Mouse (Mus musculus) gonadal fat pad, adult 2 months (tissue): Measurements from ENCODE around the gene Prkacb. TPM values are rescaled to one million over a fixed set of nuclear protein-coding genes. Genes with fewer than 3 reads are reported as not detected.

Source experiments
- DNase-seq: peaks from one replicate; pipeline ENCODE4 v3.0.0-alpha.2; 2012; ENCODE audit warnings: low read depth
- polyA plus RNA-seq: library from polyadenylated mRNA; depleted of rRNA; stranded (reverse); fragments of >200 nt; gene quantifications from 2 replicates; pipeline ENCODE4 v1.2.3, GENCODE M21; 2012; rRNA removed

Gene Prkacb
- polyA plus RNA-seq, result 33.7 and 47.9 TPM in 2 replicates

DNA sequence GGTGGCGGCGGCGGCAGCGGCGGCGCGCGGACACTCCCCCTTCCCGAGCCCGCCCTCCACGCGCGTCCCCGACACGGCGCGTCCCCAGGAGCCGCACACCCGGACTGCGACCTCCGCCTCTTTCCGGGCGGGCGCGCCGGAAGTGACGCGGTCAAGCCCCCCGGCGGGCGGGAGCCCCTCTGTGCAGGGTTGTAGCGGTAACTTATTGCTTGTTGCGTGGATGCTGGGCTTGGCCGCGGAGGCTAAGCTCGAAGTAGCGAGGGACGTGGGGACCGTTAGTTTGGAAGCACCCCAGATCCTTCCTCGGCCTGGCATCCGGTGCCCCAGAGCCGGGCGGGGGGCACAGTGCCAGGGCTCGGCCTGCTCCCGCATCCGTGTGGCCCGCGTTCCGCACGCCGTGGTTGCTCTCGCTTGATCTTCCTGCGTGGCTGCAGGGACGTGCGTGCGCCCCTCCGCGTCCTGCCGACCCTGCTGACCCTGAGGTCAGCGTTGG is at the start of gene Prkacb:
Prkacb (minus strand) TSS at position 90 of the 493 bp plus-strand sequence.
- DNase-seq, result no peak

DNA sequence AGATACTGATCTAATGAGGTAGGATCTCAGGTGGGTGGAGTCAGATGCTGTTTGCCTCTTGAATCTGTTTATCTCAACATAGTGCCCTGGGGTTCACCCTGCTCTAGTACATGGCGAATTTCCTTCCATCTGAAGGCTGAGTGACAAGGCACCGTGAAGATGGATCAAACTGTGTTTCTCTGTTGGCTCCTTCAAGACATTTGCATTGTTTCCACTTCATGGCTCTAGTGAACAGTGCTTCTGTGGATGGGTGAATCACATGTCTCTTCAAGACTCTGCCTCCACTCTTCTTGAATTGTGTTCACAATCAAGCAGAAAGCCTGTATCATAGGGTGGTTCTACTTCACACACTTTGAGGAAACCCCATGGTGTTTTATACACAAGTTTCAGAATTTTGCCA is 47.5 kb upstream of the Prkacb start:
- no peak for DNase-seq

DNA sequence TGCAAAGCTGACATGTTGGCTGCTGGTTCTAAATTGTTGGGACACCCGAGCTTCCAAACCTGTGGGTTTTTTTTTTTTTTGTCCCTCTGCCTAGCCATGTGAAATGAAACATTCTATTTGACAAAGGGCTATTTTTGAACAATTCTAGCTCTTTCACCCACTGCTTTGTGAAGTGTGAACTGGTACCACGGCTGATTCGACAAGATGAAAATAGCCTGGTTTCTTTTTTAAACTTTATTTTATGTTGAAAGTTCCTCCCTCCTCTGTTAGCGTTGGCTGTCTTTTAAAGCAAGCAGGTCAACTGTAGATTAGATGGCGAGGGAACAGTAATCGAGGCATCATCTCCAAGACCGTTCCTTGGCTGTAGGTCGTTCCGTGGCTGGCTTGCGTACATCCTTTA is 44.6 kb upstream of the Prkacb start:
- DNase-seq, result no peak

DNA sequence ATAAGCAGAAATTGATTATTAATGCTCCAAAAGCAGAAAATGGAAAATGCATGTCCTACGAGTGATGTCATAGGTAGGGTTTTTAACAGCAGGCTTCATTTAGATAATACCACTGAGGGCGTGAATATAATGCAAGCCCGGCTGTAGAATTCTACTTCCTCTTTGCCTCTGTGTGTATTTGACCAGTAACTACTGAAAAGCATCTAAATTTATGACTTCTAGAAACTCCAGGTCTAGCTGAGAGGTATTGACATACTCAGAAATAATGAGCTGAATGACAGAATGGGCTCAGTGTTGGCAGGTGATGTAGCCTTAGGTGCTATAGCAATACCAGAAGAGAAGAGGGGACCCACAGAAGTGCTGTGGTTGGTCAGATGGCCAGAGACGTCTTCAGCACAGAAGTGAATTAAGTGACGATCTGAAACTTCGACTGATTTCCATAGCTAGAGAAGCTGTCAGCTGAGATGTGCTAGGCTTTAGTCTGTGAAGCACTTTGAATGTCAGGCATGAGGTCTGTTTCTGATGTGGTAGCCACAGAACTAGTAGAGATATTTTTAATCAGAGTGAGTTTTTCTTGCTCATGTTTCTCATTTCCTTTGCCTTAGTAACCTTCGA is 41.8 kb upstream of the Prkacb start:
- no peak for DNase-seq

DNA sequence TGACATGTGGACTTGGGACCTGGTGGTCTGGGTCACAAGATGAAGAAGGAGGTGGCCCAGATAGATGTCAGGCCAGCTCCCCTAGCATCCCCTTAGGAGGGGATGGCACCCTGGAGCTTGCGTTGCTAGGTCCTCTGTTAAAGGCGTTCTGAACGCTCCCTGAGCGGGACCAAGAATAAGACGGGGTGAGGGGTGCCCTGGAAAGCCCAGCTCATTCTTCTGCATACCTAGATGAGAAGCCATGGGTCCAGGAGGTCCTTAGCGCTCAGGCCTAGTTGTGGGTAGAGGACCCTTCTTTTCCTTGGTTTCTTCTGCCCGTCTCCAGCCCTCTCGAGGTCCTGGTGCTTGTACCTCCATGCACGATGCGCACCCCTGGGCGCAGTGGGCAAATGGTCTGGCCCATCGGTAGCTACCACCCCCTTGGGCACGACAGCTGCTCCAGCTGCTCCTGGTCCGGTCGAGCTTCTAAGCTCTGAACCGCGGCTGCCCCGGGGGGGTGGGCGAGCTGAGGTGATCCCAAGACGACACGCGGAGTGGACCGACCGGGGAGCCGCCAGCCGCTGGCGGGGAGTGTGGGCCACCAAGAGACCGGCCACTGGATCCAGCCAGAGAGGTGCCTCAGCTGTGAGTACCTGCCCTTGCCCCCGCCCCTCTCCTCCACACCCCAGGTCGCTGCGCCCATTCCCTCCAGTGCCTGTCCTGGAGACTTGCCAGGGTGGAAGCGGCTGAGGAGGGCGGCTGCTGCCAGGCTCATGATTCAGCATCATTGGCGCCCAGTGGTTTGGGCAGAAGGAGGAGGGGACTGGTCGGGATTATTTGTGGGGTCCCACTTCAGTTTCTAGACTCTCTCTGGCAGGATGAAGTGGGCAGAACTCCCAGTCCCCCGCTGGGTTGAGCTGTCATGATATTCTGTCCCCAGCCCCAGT is 39.4 kb upstream of the Prkacb start, which contains the start of gene Ttll7:
Ttll7 (plus strand) TSS at position 402 of the 926 bp plus-strand sequence.
- DNase-seq, result no peak

DNA sequence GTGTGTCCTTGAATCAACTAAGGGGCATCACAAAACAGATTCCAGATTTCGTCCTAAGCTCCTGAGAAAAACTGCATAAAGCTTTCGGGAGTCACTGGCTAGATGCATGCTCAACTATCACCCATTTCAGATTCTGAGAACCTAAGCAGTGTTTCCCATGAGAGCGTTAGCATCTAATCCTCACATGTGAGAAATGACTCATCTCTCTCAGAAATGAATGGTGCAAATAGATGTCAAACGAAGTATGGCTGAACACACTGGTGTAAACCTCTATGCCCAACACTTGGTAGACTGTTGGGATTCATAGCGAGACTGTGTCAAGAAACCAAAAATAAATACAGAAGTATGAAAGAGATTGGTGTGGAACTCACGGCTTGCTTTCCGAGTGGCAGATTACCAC is 36.6 kb upstream of the Prkacb start:
- DNase-seq, result no peak

DNA sequence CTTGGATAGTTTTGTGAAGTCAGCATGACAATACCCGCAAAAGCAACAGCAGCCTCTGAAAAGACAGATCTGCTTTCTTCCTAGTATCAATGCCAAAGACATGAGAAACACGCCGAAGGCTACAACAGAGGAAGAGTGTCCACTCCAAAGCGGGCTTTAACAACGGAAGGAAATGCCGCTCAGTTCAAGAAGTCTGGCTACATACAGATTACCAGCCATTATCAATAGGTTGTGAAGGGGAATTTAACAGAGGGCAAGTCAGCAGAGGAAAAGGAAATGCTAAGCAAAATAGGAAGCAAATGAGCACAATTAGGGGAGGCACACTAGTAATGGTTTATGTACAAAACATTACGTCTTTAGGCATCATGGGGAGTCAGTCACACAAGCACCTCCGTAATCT is 35.3 kb upstream of the Prkacb start:
- DNase-seq, result no peak

DNA sequence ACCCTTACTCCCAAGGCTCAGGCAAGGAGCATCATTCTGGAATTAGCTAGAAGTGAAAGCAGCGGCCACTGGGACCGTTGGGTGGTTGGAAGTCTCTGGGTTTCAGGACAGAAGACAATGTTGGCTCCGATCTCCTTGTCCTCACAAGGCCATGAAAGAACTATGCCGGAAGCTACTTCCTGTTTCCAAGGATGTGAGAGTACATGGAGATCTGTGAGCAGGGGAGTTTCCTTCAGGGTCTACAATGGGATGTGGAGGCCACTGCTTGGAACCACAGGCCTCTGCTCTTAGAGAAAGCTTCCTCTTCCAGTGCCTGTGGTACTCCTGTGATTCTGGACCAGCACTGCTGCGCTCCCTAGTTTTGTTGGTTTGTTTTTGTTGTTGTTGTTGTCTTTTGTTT is 33.4 kb upstream of the Prkacb start:
- DNase-seq, result no peak

DNA sequence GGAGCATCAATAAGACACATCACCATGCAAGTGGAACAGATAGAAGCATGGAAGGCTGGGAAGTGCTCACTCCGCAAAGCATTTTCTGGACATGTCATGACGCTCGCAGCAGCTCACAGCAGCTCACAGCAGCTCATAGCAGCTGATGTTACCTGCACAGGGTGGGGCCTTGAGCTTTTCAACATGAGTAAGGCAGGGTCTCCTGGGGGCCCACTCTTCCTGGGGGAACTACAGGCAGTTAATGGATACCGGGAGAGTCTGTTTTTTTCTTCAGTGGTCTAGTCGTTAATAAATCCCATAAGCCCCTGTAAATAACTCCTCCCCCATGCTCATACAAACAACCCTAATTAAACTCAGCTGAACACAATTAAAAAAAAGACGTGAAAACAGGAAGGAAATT is 30.7 kb upstream of the Prkacb start:
- no peak for DNase-seq

DNA sequence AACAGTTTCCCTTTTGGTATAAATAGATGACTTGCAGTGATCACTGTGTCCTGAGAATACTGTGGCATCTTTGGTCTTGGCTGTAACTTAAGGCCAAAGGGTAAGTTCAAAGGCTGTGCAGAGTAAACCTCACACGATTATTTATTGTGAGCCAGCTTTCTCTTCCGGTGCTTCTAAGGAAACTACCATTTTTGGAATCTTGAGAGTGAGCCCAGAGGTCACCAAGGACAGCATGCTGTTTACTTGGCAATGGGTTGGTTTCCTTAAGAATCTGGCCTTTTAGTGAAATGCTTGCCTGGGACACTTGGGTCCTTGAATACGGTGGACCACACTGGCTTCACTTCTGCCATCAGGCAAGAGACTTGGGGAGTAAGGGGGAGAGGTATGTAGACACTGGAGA is 30.0 kb upstream of the Prkacb start:
- no peak for DNase-seq

DNA sequence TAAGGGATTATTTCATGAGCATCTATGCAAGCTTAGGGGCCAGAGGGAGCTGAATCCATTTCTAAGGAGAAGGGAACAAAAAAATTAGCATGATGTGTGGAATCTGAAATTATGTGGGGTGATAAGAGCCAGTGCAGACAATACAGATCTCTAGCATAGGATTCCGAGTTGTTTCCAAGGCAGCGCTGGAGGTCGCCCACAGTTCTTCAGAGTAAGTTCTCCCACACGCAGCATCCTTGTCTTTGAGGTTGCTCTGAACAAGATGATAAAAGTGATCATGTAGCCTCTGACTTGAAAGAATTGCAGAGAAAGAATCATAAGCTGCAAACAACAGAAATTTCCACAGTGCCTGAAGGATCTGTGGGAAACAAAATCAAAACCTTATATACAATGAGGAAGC is 7.9 kb upstream of the Prkacb start:
- DNase-seq, result no peak

DNA sequence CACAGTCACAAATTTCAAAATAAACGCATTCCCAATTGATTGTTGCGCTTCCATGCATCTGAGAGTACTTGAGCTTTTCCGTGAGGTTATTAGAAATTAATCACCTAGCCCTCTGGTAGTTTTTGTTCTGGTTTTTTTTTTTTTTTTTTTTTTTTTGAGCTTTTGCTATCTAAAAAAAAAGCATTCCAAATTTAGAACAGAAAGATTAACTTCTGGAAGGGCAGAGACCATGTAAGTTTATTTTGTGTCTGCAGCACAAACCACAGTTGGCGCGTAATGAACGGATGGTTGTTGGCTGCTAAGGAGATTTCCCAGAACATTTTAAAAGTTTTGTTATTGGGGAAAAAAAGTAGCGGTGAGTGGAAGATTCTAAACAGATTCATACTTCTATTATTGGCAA is 834 bp upstream of the Prkacb start:
- no peak for DNase-seq

DNA sequence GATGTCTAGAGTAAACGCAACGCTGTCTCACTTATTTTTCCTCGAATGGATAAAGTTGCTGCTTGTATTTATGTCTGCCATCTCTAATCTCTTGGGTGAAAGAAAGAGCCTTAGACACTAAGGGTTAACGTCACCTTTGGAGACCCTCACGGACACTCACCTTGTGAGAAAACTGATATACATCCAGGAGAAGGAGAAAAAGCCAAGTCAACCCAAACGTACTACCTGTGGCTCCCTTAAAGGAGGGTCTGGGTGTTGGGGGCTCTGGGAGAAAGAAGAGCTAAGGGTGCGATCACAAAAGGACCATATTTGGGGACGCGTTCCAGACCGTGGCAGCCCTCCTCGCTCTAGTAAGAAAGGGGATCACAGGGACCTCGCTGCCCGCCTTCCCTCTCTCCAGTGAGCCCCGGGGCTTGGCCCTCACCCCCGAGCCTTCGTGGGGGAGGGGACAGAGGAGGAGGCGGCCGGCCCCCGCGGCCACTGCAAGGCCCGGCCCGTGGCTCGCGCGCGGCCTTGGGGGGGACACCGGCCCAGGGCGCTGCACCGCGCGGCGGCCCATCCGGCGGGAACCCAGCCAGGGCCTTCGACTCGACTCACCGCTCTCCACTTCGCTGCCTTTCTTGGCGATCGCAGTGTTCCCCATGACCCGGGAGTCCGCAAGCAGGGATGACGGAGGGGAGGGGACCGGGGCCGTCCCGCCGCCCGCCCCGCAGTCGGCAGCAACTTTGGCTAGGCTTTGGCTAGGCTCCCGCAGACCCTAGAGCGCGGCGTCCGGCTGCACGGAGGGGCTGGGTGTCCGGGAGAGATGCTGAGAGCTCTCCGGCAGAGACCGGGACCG is 530 bp downstream of the Prkacb start:
- DNase-seq, result no peak

DNA sequence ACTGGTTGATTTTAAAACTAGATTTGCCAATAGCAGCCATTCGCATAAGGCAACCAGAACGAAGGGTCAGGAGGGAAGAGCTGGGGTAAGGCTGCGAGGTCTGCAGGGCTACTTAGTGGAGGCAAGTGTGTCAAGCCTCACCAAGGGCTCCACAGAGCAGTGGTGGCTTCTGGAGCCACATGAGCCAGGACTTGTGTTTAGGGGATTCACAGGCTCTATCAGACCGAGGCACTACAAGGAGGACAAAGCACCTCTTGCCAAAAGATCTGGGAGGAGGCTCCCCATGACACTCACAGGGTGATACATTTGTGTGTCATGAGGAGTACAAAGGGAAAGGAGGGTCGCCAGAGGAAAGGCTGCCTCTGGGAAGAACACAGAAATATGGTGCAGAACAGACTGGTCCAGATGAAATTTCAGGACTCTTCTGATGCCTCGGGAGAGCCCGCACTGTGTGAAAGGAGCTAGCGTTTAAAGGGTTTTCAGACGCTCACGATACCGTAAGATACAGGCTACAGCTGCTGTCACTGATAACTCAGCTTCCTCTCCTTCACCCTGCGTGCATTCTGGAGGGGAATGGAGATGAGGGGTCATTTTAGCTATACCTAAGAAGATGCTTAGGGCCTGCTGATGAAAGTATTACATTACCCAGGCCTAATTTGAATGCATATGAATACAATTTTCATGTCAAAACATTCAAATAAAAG is 19.1 kb downstream of the Prkacb start:
- DNase-seq, result no peak

DNA sequence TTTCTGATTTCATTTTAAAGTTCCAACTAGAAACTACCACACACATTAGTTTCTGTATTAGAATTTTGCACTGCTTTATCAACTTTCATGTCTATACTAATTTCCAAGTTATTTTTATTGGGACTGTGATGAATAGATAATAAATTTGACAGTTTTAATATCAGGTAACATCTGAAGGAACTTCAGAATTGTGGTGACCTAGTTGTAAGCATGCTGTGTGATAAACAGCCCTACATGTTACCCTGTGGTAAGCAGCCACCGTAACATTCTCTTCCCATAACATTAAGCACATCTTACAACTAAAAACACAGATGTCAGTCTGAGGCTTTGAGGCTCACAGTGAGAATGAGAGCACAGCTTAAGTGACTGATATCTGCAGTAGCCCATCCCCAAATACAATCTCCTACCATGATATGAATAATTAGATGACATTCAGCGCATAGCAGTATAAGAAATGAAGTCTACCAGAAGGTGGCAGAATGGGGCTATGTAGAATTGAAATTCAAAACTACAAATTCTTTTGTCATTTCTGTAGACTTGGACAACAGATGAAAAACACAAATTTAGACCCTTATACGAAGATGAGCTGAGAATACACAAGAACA is 20.5 kb downstream of the Prkacb start:
- no peak for DNase-seq

DNA sequence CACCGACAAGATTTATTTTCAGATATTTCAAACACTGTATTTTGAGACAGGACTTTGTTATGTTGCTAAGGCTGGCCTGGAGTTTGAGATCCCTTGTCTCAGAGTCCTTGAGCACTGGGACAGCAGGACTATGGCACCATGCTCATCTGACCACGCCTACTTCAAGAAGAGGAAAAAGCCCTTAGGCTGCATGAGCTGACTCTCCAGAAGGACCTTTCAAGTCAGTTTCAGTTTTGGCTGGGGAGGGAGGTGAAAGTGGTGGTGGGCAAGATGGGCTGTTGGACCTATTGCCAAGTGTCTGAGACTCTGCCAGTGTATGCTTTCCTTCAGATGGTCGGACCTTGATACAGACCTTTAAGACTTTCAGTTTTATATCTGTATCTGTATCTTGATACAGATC is 28.6 kb downstream of the Prkacb start:
- no peak for DNase-seq

DNA sequence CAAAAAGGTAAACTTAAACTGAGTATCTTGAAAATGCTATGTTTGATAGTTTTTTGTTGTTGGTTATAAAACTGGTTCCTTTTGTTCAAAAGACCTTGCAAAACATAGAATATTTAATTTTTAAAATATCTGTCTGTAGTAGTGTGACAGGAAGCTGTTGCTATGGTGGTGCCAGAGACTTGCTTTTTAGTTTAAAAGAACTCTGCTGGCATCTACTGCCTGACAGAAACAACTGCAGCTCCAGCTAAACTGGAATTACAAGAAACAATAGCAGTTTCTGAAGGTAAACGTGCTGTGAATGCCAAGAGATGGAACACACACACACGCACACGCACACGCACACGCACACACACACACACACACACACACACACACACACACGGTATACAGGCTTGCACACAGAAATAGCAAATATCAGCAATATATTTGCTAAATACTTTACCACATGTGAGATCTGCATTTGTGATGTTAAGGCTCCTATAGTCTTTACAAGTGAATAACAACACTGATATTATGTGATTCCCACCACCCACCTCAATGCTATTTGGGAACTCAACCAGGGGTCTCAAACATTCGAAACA is 29.1 kb downstream of the Prkacb start:
- DNase-seq, result no peak

DNA sequence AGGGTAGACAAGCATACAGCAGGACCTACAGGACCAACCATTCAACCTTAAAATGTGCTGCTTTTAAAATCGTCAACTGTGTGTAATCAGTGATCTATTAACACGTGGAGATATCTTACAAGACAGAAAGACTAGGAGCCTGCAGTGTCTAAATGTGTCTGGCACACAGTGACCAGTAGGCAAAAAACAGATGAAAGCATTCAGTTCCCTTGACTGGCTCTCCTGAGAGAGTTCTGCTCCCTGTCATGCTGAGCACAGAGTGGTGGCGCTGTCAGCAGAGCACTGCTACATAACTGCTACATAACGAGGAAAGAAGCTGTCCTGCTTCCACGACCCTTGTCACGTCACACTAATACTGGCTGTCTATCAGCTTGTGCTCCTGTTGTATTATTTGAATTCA is 30.2 kb downstream of the Prkacb start:
- DNase-seq, result no peak

DNA sequence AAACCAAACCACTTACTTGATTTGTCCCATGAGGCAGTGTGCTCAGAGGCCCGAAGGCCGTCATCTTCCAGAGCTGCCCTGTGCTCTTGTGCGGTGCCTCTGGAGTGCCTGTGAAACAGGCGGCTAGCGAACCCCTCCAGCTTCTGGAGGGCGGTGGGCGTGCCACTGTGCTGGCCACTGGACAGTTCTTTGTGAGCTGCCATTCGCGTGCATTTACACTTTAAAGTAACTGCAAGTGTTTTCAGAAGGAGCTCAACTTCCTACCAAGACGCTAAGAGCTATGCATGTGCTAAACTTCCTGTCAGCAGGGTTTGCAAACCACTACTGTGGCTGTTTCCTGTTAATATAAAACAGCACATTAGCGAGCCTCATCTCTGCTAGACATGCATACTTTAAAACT is 31.7 kb downstream of the Prkacb start:
- no peak for DNase-seq

DNA sequence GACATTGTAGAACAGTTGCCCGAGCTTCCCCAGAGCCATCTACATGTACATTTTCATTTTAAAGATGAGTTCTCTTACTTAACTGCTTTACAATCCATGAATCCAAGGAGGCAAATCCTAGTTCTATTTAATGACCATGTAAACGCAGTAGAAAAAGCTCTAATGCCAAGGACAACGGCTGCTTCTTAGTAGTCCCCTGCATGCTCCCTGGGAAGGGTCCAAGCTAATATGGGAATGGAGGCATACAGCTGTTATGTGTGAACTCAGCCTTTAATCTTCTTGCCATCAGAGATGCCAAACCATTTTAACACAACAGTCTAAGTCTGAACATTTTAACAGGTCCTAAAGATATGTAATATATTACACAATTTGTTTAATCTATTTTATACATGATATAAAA is 32.5 kb downstream of the Prkacb start:
- DNase-seq, result no peak

DNA sequence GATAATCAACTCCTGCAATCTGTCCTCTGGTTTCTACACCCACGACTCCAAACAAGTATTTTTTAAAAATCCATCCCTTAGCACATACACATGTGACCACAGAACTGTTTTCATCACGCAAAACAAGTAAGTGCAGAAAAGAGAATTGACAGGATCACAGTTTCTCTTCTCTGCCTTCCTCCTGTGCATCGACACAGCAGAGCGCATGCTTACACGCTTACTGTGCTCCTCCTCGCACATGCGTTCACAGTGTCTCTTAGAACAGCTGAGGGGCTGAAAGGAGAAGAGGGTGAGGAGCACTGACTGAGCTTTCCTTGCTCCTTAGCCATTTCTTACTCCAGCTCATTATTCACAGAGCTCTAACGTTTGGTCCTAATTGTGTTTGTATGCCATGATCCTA is 33.9 kb downstream of the Prkacb start:
- DNase-seq, result no peak
